Mouse (Mus musculus): ENCODE data around the gene Pde1c. TPM values are rescaled to one million over a fixed set of nuclear protein-coding genes. Genes with fewer than 3 reads are reported as not detected.
A peak's percentile ranks its signal among the peaks of the same experiment; 100 is the strongest.

Gene Pde1c
- polyA plus RNA-seq, 1 experiment from 2014 or later, result 2.7 TPM

- Histone ChIP-seq H3K27ac (replicated peaks; ENCODE audit: low read depth, low read length) (no peak overlapping the region), H3K9ac (replicated peaks; ENCODE audit: low read length) (no peak overlapping the region), H3K4me1 (ENCODE audit: control insufficient read depth, insufficient read depth, low read length) (no peaks in the 10 kb centered on the region), H3K36me3 (replicated peaks; ENCODE audit: control insufficient read depth, insufficient read depth, low read depth, low read length) (no peaks in the 10 kb centered on the region), H3K4me2 (ENCODE audit: low read depth, low read length) (no peak overlapping the region), H3K27me3 (ENCODE audit: control insufficient read depth, insufficient read depth, low read length) (no peaks in the 10 kb centered on the region), H3K9me3 (replicated peaks; ENCODE audit: control insufficient read depth, low read length) (no peaks in the 10 kb centered on the region), H3K4me3 (ENCODE audit: low read depth, low read length) (no peak overlapping the region)
- DNase-seq (ENCODE audit: low spot score) (no peak), ATAC-seq (replicated peaks; ENCODE audit: insufficient number of reproducible peaks, low FRiP score, low TSS enrichment, low read depth) (no peak)
- 91% methylated on average over 3 of the region's 3 CpGs for whole genome bisulfite sequencing
Measured at GRCm38 (mm10) chr6:56156836-56157235, 412.1 kb downstream of the Pde1c start.

- no peak overlapping the region for H3K9ac ChIP-seq (replicated peaks; ENCODE audit: low read length)
- WGBS, result 69% methylated on average over 3 of the region's 3 CpGs
- H3K27ac ChIP-seq (replicated peaks; ENCODE audit: low read depth, low read length), result no peak overlapping the region
- ATAC-seq (replicated peaks; ENCODE audit: insufficient number of reproducible peaks, low FRiP score, low TSS enrichment, low read depth) (no peak), DNase-seq (ENCODE audit: low spot score) (no peak)
- no peaks in the 10 kb centered on the region for H3K9me3 ChIP-seq (replicated peaks; ENCODE audit: control insufficient read depth, low read length)
- no peaks in the 10 kb centered on the region for H3K36me3 ChIP-seq (replicated peaks; ENCODE audit: control insufficient read depth, insufficient read depth, low read depth, low read length)
- H3K4me1 ChIP-seq (ENCODE audit: control insufficient read depth, insufficient read depth, low read length), result no peaks in the 10 kb centered on the region
- no peaks in the 10 kb centered on the region for H3K27me3 ChIP-seq (ENCODE audit: control insufficient read depth, insufficient read depth, low read length)
- H3K4me3 ChIP-seq (ENCODE audit: low read depth, low read length), result no peak overlapping the region
- no peak overlapping the region for H3K4me2 ChIP-seq (ENCODE audit: low read depth, low read length)
Measured at GRCm38 (mm10) chr6:56130493-56131159, 438.3 kb downstream of the Pde1c start.

DNA sequence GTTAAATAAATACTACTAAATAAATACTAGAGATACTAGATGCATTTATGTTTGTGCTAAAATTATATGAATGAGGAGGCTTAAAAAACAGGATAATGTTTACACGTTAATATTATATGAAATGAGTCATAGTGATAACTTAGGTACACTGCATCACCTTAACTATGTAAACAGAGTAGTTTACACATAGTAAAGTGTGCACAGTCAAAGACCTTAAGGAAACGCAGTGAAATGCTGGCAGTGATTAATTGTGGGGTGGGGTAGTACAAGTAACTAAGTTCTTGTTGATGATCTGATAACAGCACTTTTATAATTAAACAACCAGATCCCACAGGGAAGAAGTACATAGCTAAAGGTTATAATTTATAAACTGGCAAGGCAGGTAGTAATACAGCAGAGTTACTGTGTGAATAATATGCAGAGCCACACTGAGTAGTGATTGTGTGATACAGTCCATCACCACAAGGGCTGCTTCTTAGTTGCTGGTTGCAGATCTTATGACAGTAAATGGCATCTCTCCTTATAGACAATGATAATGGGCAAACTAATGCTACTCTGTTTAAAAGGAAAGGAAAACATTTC is 469.3 kb downstream of the Pde1c start:
- WGBS, result 86% methylated on average over 2 of the region's 2 CpGs
- no peak for DNase-seq (ENCODE audit: low spot score)
- no peak overlapping the region for H3K9ac ChIP-seq (replicated peaks; ENCODE audit: low read length)

DNA sequence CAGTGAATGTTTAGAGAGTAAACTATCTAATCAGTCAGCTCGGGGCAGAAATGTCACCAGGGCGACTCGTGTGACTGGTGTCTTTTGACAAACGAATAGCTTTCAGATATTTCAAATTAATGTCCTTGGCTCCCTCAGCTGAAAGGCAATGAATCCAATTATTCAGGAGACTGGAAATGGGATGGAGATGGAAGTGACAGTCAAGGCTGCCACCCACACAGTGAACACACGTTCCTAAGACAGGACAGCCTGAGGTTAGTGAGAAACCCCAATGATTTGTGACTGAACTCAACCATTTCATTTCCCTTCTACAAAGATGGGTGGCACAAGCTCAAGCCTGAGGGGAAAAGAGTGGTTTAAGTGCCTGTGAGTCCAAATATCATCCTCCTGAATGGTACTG is 470.5 kb downstream of the Pde1c start:
- WGBS, result 72% methylated on average over 5 of the region's 5 CpGs

More for the DNA sequence above, 469.3 kb downstream of the Pde1c start:
- Histone ChIP-seq H3K36me3 (replicated peaks; ENCODE audit: control insufficient read depth, insufficient read depth, low read depth, low read length) (no peaks in the 10 kb centered on the region), H3K4me2 (ENCODE audit: low read depth, low read length) (no peak overlapping the region), H3K27me3 (ENCODE audit: control insufficient read depth, insufficient read depth, low read length) (no peaks in the 10 kb centered on the region), H3K9me3 (replicated peaks; ENCODE audit: control insufficient read depth, low read length) (no peaks in the 10 kb centered on the region), H3K4me3 (ENCODE audit: low read depth, low read length) (no peak overlapping the region), H3K4me1 (ENCODE audit: control insufficient read depth, insufficient read depth, low read length) (no peaks in the 10 kb centered on the region), H3K27ac (replicated peaks; ENCODE audit: low read depth, low read length) (no peak overlapping the region)
- no peak for ATAC-seq (replicated peaks; ENCODE audit: insufficient number of reproducible peaks, low FRiP score, low TSS enrichment, low read depth)

DNA sequence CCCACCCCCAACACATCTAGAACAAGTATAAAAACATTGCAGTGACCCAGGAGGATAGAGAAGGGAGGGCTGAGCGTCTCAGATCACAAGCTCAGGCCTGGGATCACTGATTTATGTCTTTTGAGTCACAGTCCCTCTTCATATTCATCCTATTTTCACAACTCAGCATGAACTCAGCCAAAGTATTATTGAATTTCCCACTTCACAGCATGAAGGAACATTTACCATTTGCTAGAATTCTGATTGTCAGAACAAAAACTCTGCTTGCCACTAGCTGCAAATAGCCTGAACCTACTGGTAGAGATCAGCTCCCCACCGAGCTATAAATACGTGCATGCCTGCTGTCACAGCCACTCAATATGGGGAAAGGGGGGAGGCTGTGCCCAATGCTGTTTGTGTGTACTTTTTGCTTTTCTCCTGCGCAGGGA is 492.5 kb downstream of the Pde1c start:
- H3K4me3 ChIP-seq (ENCODE audit: low read depth, low read length), result no peak overlapping the region
- H3K4me2 ChIP-seq (ENCODE audit: low read depth, low read length), result no peak overlapping the region
- H3K4me1 ChIP-seq (ENCODE audit: control insufficient read depth, insufficient read depth, low read length), result no peaks in the 10 kb centered on the region
- no peak for ATAC-seq (replicated peaks; ENCODE audit: insufficient number of reproducible peaks, low FRiP score, low TSS enrichment, low read depth)
- H3K9me3 ChIP-seq (replicated peaks; ENCODE audit: control insufficient read depth, low read length), result no peaks in the 10 kb centered on the region
- no peak overlapping the region for H3K27ac ChIP-seq (replicated peaks; ENCODE audit: low read depth, low read length)
- DNase-seq (ENCODE audit: low spot score), result peak; percentile 13
- H3K9ac ChIP-seq (replicated peaks; ENCODE audit: low read length), result no peak overlapping the region
- H3K36me3 ChIP-seq (replicated peaks; ENCODE audit: control insufficient read depth, insufficient read depth, low read depth, low read length), result no peaks in the 10 kb centered on the region
- WGBS, result 55% methylated on average over 4 of the region's 4 CpGs
- H3K27me3 ChIP-seq (ENCODE audit: control insufficient read depth, insufficient read depth, low read length), result no peaks in the 10 kb centered on the region

More for the DNA sequence above, 470.5 kb downstream of the Pde1c start:
- DNase-seq (ENCODE audit: low spot score) (no peak), ATAC-seq (replicated peaks; ENCODE audit: insufficient number of reproducible peaks, low FRiP score, low TSS enrichment, low read depth) (no peak)
- Histone ChIP-seq H3K4me3 (ENCODE audit: low read depth, low read length) (no peak overlapping the region), H3K27me3 (ENCODE audit: control insufficient read depth, insufficient read depth, low read length) (no peaks in the 10 kb centered on the region), H3K9ac (replicated peaks; ENCODE audit: low read length) (no peak overlapping the region), H3K4me1 (ENCODE audit: control insufficient read depth, insufficient read depth, low read length) (no peaks in the 10 kb centered on the region), H3K4me2 (ENCODE audit: low read depth, low read length) (no peak overlapping the region), H3K27ac (replicated peaks; ENCODE audit: low read depth, low read length) (no peak overlapping the region), H3K9me3 (replicated peaks; ENCODE audit: control insufficient read depth, low read length) (no peaks in the 10 kb centered on the region), H3K36me3 (replicated peaks; ENCODE audit: control insufficient read depth, insufficient read depth, low read depth, low read length) (no peaks in the 10 kb centered on the region)

DNA sequence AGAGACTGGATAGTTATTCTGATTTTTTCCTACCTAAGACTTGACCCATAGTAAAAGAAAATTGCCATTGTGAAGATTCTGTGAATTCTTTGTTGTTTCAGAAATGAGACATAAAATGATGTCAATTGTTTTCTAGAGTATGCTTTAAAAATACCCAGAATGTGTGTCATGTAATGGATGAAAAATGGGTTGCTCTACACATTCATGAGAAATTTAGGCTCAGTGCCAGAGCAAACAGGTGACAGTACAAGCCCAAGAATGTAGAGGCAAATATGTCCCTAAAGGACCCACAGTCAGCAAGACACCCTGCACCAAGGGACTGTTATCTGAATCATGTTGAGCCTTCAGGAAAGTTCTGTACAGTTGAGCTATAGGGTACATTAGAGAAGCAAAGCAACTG is 500.4 kb downstream of the Pde1c start:
- H3K36me3 ChIP-seq (replicated peaks; ENCODE audit: control insufficient read depth, insufficient read depth, low read depth, low read length), result no peaks in the 10 kb centered on the region
- no peak for ATAC-seq (replicated peaks; ENCODE audit: insufficient number of reproducible peaks, low FRiP score, low TSS enrichment, low read depth)

DNA sequence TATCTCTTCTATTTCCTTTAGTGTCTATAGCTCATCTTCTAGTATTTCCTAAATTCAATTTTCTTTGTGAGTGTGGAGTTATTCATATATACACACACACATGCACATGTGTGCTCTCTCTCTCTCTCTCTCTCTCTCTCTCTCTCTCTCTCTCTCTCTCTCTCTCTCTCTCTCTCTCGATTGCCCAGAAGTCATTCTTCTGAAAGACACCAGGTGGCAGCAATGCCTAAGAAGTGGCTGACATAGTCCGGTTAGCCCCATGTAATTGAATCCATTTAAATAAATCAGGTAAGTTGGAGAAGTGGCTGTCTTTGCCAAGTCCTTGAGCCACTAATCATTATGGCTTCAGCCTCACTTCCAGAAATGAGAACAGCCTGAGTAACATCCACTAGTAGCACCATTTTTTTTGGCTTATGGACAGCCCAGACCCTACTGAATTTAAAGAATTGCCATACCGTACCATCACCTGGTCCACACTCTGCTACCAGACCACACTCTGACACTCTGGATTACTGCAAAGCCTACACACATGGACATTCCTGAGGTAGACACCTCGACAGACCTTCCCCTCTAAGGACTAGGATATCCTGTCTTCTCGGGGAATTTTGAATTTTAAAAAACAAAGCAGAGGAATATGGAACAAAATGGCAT is 502.1 kb downstream of the Pde1c start:
- Histone ChIP-seq H3K9ac (replicated peaks; ENCODE audit: low read length) (no peak overlapping the region), H3K4me1 (ENCODE audit: control insufficient read depth, insufficient read depth, low read length) (no peaks in the 10 kb centered on the region), H3K4me2 (ENCODE audit: low read depth, low read length) (no peak overlapping the region), H3K27ac (replicated peaks; ENCODE audit: low read depth, low read length) (no peak overlapping the region), H3K9me3 (replicated peaks; ENCODE audit: control insufficient read depth, low read length) (no peaks in the 10 kb centered on the region), H3K4me3 (ENCODE audit: low read depth, low read length) (no peak overlapping the region), H3K36me3 (replicated peaks; ENCODE audit: control insufficient read depth, insufficient read depth, low read depth, low read length) (no peaks in the 10 kb centered on the region), H3K27me3 (ENCODE audit: control insufficient read depth, insufficient read depth, low read length) (no peaks in the 10 kb centered on the region)
- DNase-seq (ENCODE audit: low spot score) (peak; percentile 79), ATAC-seq (replicated peaks; ENCODE audit: insufficient number of reproducible peaks, low FRiP score, low TSS enrichment, low read depth) (peak; percentile 73)
- 40% methylated on average over 5 of the region's 5 CpGs for WGBS

More for the DNA sequence above, 500.4 kb downstream of the Pde1c start:
- DNase-seq (ENCODE audit: low spot score), result no peak
- Histone ChIP-seq H3K27ac (replicated peaks; ENCODE audit: low read depth, low read length) (no peak overlapping the region), H3K4me2 (ENCODE audit: low read depth, low read length) (no peak overlapping the region), H3K4me3 (ENCODE audit: low read depth, low read length) (no peak overlapping the region), H3K9me3 (replicated peaks; ENCODE audit: control insufficient read depth, low read length) (no peaks in the 10 kb centered on the region), H3K27me3 (ENCODE audit: control insufficient read depth, insufficient read depth, low read length) (no peaks in the 10 kb centered on the region), H3K9ac (replicated peaks; ENCODE audit: low read length) (no peak overlapping the region), H3K4me1 (ENCODE audit: control insufficient read depth, insufficient read depth, low read length) (no peaks in the 10 kb centered on the region)

DNA sequence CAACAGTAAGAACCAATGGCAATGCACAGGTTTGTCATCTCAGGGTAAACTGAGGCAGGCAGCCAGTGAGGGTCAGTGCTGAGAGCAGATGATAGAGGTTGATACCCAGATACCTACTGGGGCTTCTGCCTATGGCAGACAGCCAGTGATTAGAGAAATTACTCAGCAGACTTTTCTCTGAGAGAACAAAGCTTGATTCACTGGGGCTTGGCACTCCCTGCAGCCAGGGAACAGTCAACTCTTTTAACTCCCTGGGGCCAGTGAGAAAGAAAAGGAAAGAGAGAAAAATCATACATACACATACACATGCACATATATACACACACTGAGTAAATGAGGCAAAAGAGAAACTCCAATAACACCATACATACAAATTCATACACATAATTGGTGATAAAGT is 505.2 kb downstream of the Pde1c start:
- H3K4me1 ChIP-seq (ENCODE audit: control insufficient read depth, insufficient read depth, low read length), result no peaks in the 10 kb centered on the region
- DNase-seq (ENCODE audit: low spot score), result no peak

More for the DNA sequence above, 505.2 kb downstream of the Pde1c start:
- Histone ChIP-seq H3K27ac (replicated peaks; ENCODE audit: low read depth, low read length) (no peak overlapping the region), H3K9ac (replicated peaks; ENCODE audit: low read length) (no peak overlapping the region), H3K4me2 (ENCODE audit: low read depth, low read length) (no peak overlapping the region), H3K9me3 (replicated peaks; ENCODE audit: control insufficient read depth, low read length) (no peaks in the 10 kb centered on the region), H3K36me3 (replicated peaks; ENCODE audit: control insufficient read depth, insufficient read depth, low read depth, low read length) (no peaks in the 10 kb centered on the region), H3K4me3 (ENCODE audit: low read depth, low read length) (no peak overlapping the region), H3K27me3 (ENCODE audit: control insufficient read depth, insufficient read depth, low read length) (no peaks in the 10 kb centered on the region)
- ATAC-seq (replicated peaks; ENCODE audit: insufficient number of reproducible peaks, low FRiP score, low TSS enrichment, low read depth), result no peak

All from embryonic facial prominence, embryonic 11.5 days (tissue).